ENCODE assay signal across 8 mouse cellular contexts in the genomic region with DNA sequence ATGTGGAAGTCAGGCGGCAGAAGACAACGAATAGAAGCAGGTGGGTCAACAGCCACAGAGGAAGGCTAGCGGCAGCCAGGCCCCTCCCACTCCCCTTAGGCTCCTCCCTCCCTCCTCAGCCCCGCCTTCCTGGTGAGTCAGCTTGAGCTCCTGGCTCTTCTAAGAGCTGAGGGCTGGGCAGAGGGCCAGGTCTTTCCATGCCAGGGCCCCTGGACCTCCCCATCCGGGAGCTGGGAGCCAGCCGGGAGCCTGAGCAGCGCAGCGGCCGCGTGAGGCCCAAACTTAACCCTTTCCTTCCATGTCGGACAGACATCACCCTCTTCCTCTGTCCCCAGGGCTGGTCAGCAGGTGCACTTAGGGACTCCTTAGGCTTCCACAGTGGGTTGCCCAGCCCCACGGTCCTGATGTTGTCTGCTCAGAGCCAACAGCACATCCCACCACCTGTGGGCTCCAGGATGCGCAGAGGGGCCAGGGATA.
DNase-seq lines count a peak whose midpoint lies in the region; ATAC-seq and TF ChIP-seq lines count a peak whose summit lies in the region.

No protein-coding gene starts in this region.

- ATAC-seq in hindbrain, postnatal 0 days, result peak; percentile 90

- peak overlapping the region; percentile 53 for H3K4me2 ChIP-seq in hindbrain, postnatal 0 days (ENCODE audit: low read depth, low read length)

- peaks cover 10% of the 10 kb centered on the region for H3K4me1 ChIP-seq in hindbrain, postnatal 0 days (ENCODE audit: insufficient read depth, low read length)

- H3K9me3 ChIP-seq in hindbrain, postnatal 0 days (ENCODE audit: low read length), result no peaks in the 10 kb centered on the region

- H3K27me3 ChIP-seq in hindbrain, postnatal 0 days (ENCODE audit: insufficient read depth, low read length), result no peaks in the 10 kb centered on the region

- TF ChIP-seq CTCF in hindbrain, postnatal 0 days (IDR thresholded peaks at IDR 0.05; ENCODE audit: low read depth), result no peak

- no peaks in the 10 kb centered on the region for H3K36me3 ChIP-seq in hindbrain, postnatal 0 days (ENCODE audit: insufficient read depth, low read length)

- H3K9ac ChIP-seq in hindbrain, postnatal 0 days (replicated peaks; ENCODE audit: low read length), result peak overlapping the region; percentile 2; the same call in 1 of the 2 replicates

- 0 out of 2 replicates have a peak overlapping the region, but pooled peaks have one; percentile 0 for H3K4me3 ChIP-seq in hindbrain, postnatal 0 days (ENCODE audit: low read length)

- WGBS in hindbrain, postnatal 0 days, result 1% methylated on average over 13 of the region's 13 CpGs

- DNase-seq in adrenal gland, adult (ENCODE audit: inconsistent age in 2 of 2, low spot score in 1 of 2), result peak; percentile 97 to 98
- DNase-seq in embryo, embryonic 10 days (ENCODE audit: low spot score), result peak; percentile 86
- DNase-seq in gastrocnemius, postnatal 10 days, result peak; percentile 99
- DNase-seq in hindbrain, postnatal 0 days (ENCODE audit: low spot score), result peak; percentile 93
- peak; percentile 70 to 73 for DNase-seq in left cerebral cortex, adult 18-20 months (ENCODE audit: low spot score in 2 of 2)
- DNase-seq in lung, postnatal 36 days, result peak; percentile 97
- DNase-seq in retina, postnatal 7 days (ENCODE audit: low read depth, low spot score), result peak; percentile 80
- peak; percentile 85 to 95 for DNase-seq in urinary bladder, postnatal 36 days (ENCODE audit: low spot score in 2 of 2)

- H3K27ac ChIP-seq in hindbrain, postnatal 0 days, result peak overlapping the region; percentile 28; the same call in 1 of the 2 replicates

Comparison
In these comparisons a context has a peak if more than half of its experiments do, and no peak if none do; other contexts are left out.
1. Peak in every context shown above with its lines: DNase-seq, ATAC-seq, H3K4me3 ChIP-seq and H3K27ac ChIP-seq.